Mouse (Mus musculus) lung, embryonic 14.5 days (tissue): ENCODE measurements around the gene Rnf215. TPM values are rescaled to one million over a fixed set of nuclear protein-coding genes. Genes with fewer than 3 reads are reported as not detected.

Experiments
- ATAC-seq: fragments of 200-750 bp; cut with Nextera tagmentation; 2 replicates; pipeline ENCODE4 v1.8.0; 2017; ENCODE audit warnings: mild to moderate bottlenecking, moderate TSS enrichment, moderate library complexity; ENCODE audit not compliant: insufficient read depth
- DNase-seq: peaks from one replicate; pipeline ENCODE4 v3.0.0-alpha.2; 2015
- H3K27ac ChIP-seq: fragments of 300-500 bp; sonication (generic); 2 replicates; pipeline ENCODE4 v1.5.1; 2014; ENCODE audit warnings: low read depth, mild to moderate bottlenecking, moderate library complexity
- H3K27me3 ChIP-seq: fragments of 300-500 bp; sonication (generic); 2 replicates; pipeline ENCODE4 v1.6.1; 2014; ENCODE audit warnings: low read length, control low read depth; ENCODE audit not compliant: insufficient read depth
- H3K36me3 ChIP-seq: fragments of 300-500 bp; sonication (generic); 2 replicates; pipeline ENCODE4 v1.6.1; 2014; ENCODE audit warnings: control low read depth; ENCODE audit not compliant: insufficient read depth
- H3K4me1 ChIP-seq: fragments of 300-500 bp; sonication (generic); 2 replicates; pipeline ENCODE4 v1.6.1; 2014; ENCODE audit warnings: antibody characterized with exemption, control low read depth; ENCODE audit not compliant: insufficient read depth
- H3K4me2 ChIP-seq: fragments of 300-500 bp; sonication (generic); 2 replicates; pipeline ENCODE4 v1.6.1; 2014; ENCODE audit warnings: mild to moderate bottlenecking
- H3K4me3 ChIP-seq: fragments of 300-500 bp; sonication (generic); 2 replicates; pipeline ENCODE4 v1.5.1; 2014; ENCODE audit warnings: low read depth, low read length
- H3K9ac ChIP-seq: fragments of 300-500 bp; sonication (generic); 2 replicates; pipeline ENCODE4 v1.6.1; 2014
- H3K9me3 ChIP-seq: fragments of 300-500 bp; sonication (generic); 2 replicates; pipeline ENCODE4 v1.6.1; 2016; ENCODE audit warnings: low read depth, low read length, control low read depth
- CTCF ChIP-seq: IDR thresholded peaks from 2 replicates; pipeline ENCODE4 v1.5.1; 2016; ENCODE audit warnings: antibody characterized with exemption, low read depth
- WGBS: fragments of 180-500 bp; shearing (Covaris S2); extraction: QIAGEN DNeasy Blood & Tissue Kit; methylation state at CpG from one replicate; pipeline ENCODE4 v1.1.7; 2014; 5-methylcytosine and 5-hydroxymethylcytosine counted together
- polyA plus RNA-seq: library from polyadenylated mRNA; unstranded; fragments of >200 nt; fragmentation: Nextera tagmentation; extraction: Ambion mirVana; gene quantifications from 2 replicates; pipeline ENCODE4 v1.2.1, GENCODE M21; 2014

Gene Rnf215
- polyA plus RNA-seq, 1 experiment from 2014 or later: 32.6 TPM

DNA sequence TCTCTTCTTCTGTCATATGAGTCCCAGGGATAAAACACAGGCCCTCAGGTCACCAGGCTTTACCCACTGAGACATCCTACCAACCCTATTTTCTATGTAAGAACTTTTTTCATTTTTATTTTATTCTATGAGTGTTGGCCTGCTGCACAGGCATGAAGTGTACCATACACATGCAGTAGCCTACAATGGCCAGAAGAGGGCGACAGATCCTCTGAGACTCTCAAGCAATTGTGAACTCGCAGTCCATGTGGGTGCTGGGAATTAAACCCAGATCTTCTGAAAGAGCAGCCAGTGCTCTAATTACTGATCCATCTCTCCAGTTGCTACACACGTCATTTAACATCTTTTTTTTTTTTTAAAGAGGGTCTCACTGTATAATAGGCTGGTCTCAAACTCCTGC, 1.6 kb upstream of the Rnf215 start:
- WGBS: 51% methylated on average over 3 of the region's 3 CpGs
- no peak overlapping the region for H3K4me3 ChIP-seq
- TF ChIP-seq CTCF: peak; percentile 63
- H3K4me1 ChIP-seq: peaks cover 8% of the 10 kb centered on the region; the same call in 1 of the 2 replicates
- H3K9ac ChIP-seq: no peak overlapping the region
- no peak overlapping the region for H3K27ac ChIP-seq
- no peak overlapping the region for H3K4me2 ChIP-seq
- no peaks in the 10 kb centered on the region for H3K27me3 ChIP-seq
- no peaks in the 10 kb centered on the region for H3K9me3 ChIP-seq
- ATAC-seq: no peak
- peak; percentile 36 for DNase-seq
- peaks cover 18% of the 10 kb centered on the region for H3K36me3 ChIP-seq

GRCm38 (mm10) chr11:4134400-4134799, 602 bp upstream of the Rnf215 start:
- WGBS: 50% methylated on average over 6 of the region's 6 CpGs

GRCm38 (mm10) chr11:4138964-4139363, 4.0 kb downstream of the Rnf215 start:
- TF ChIP-seq CTCF: no peak
- 49% methylated on average over 2 of the region's 2 CpGs for WGBS
- H3K4me3 ChIP-seq: no peak overlapping the region
- no peaks in the 10 kb centered on the region for H3K27me3 ChIP-seq
- H3K9ac ChIP-seq: no peak overlapping the region
- ATAC-seq (no peak), DNase-seq (no peak)
- H3K9me3 ChIP-seq: no peaks in the 10 kb centered on the region
- no peak overlapping the region for H3K27ac ChIP-seq
- H3K36me3 ChIP-seq: peaks cover 71% of the 10 kb centered on the region
- no peak overlapping the region for H3K4me2 ChIP-seq
- H3K4me1 ChIP-seq: peaks cover 8% of the 10 kb centered on the region; the same call in 1 of the 2 replicates

More at GRCm38 (mm10) chr11:4134400-4134799, 602 bp upstream of the Rnf215 start:
- Histone ChIP-seq H3K4me2 (peak overlapping the region; percentile 92; the same call in 1 of the 2 replicates), H3K36me3 (peaks cover 27% of the 10 kb centered on the region), H3K4me1 (peaks cover 8% of the 10 kb centered on the region; the same call in 1 of the 2 replicates), H3K27me3 (no peaks in the 10 kb centered on the region), H3K9ac (no peak overlapping the region), H3K4me3 (no peak overlapping the region), H3K27ac (no peak overlapping the region), H3K9me3 (no peaks in the 10 kb centered on the region)
- no peak for DNase-seq
- TF ChIP-seq CTCF: no peak
- ATAC-seq: no peak

DNA sequence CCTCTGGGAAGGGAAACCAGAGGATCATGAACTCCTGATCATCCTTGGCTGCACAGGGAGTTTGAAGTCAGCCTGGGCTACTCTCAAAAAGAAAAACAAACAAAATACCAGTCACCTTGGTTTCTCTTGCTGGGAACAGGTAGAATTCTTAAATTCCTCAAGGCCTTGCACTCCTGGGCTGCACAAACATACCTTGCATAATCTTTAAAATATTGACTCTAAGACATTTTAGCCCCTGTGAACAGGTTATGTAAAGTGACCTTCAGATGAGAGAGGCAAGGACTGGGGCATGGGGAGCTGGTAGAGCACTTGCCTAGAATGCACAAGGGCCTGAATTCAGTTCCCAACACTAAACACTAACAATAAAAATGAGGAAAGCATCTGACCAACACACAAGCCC, 6.5 kb downstream of the Rnf215 start:
- no peak for TF ChIP-seq CTCF
- H3K4me2 ChIP-seq: no peak overlapping the region
- H3K27me3 ChIP-seq: no peaks in the 10 kb centered on the region
- H3K36me3 ChIP-seq: peaks cover 88% of the 10 kb centered on the region
- ATAC-seq: no peak
- DNase-seq: no peak
- no peaks in the 10 kb centered on the region for H3K4me1 ChIP-seq
- no peak overlapping the region for H3K9ac ChIP-seq
- 0 out of 2 replicates have a peak overlapping the region, but pooled peaks have one; percentile 60 for H3K27ac ChIP-seq
- H3K9me3 ChIP-seq: no peaks in the 10 kb centered on the region
- no peak overlapping the region for H3K4me3 ChIP-seq

- DNase-seq: no peak
- H3K4me2 ChIP-seq: no peak overlapping the region
- H3K4me1 ChIP-seq: no peaks in the 10 kb centered on the region
- no peak overlapping the region for H3K27ac ChIP-seq
- H3K4me3 ChIP-seq: no peak overlapping the region
- H3K36me3 ChIP-seq: peaks cover 80% of the 10 kb centered on the region
- ATAC-seq: no peak
- TF ChIP-seq CTCF: no peak
- H3K9ac ChIP-seq: no peak overlapping the region
- no peaks in the 10 kb centered on the region for H3K9me3 ChIP-seq
- 85% methylated on average over 4 of the region's 4 CpGs for WGBS
- no peaks in the 10 kb centered on the region for H3K27me3 ChIP-seq
Measured at GRCm38 (mm10) chr11:4142352-4142751, 7.3 kb downstream of the Rnf215 start.

DNA sequence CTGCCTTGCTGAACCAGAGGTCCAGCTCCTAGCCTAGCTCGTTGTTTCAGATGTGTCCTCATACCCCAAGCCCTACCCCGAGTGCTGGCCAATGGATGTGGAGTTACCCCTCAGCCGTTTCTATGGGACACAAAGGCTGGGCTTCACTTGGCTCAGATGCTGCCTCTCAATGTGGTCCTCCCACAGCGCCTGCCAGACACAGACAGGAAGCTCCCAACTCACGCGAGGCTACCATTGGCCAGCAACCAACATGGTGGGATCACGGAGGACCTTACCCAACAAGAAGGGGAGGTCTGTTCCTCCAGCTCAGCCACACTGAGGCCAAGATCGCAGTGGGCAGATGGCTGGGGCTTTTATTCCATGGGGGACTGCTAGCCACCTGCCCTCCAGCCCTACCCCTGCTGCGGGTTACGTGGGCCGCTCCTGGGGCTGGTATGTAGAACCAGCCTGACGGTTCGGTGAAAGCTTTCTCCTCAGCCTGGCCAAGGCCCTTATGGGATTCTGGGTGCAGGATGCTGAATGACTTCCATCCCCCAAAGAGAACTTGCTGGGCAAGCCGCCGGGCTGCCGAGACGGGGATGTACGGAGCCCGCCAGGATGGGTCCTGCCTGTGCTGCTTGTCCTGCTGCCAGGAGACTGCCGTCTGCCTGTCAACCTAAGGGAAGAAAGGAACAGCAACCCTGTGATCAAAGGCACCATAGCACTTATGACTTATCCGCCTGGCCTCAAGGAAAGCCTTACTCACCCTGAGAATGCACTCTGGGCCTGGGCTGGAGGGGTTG, 8.5 kb downstream of the Rnf215 start:
- TF ChIP-seq CTCF: no peak
- no peak for DNase-seq
- H3K27me3 ChIP-seq: no peaks in the 10 kb centered on the region
- H3K4me3 ChIP-seq: no peak overlapping the region
- H3K4me1 ChIP-seq: no peaks in the 10 kb centered on the region
- 85% methylated on average over 21 of the region's 21 CpGs for WGBS
- H3K4me2 ChIP-seq: no peak overlapping the region
- ATAC-seq: no peak
- no peak overlapping the region for H3K27ac ChIP-seq
- H3K9ac ChIP-seq: no peak overlapping the region
- peaks cover 70% of the 10 kb centered on the region for H3K36me3 ChIP-seq
- H3K9me3 ChIP-seq: no peaks in the 10 kb centered on the region

GRCm38 (mm10) chr11:4146381-4146780, 11.4 kb downstream of the Rnf215 start:
- Histone ChIP-seq H3K4me3 (no peak overlapping the region), H3K27ac (no peak overlapping the region), H3K36me3 (peaks cover 46% of the 10 kb centered on the region), H3K4me2 (no peak overlapping the region), H3K4me1 (no peaks in the 10 kb centered on the region), H3K27me3 (no peaks in the 10 kb centered on the region), H3K9me3 (no peaks in the 10 kb centered on the region), H3K9ac (no peak overlapping the region)
- DNase-seq (no peak), ATAC-seq (no peak)
- 64% methylated on average over 6 of the region's 6 CpGs for WGBS
- no peak for TF ChIP-seq CTCF
